Mouse (Mus musculus) stomach, postnatal 0 days (tissue): Measurements from ENCODE around the gene Gatd1.

ENCODE experiments used
- CTCF ChIP-seq: IDR thresholded peaks from 2 replicates; pipeline ENCODE4 v1.5.1; 2016; ENCODE audit warnings: antibody characterized with exemption, low read depth, mild to moderate bottlenecking, moderate library complexity
- EP300 ChIP-seq: optimal IDR thresholded peaks from 2 replicates; pipeline ENCODE3; 2016; ENCODE audit warnings: antibody characterized with exemption

DNA sequence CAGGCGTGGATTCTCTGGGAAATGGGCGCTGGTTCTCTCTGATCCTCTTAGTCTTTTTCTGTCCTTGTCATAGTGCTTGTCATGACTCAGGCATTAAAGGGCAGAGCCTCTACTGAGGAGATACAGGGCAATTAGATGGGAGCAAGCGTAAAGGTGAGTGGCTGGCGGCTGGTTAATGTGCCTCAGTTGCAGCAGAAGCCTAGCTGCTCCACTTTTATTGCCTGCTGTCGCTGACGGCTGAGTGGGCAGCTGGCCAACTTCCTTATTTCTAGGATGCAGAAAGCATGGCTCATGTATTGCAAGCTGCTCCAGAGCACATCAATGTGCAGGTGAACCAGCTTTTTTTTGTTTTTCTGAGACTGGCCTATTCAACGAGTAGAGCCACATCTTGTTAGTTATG lies 5.0 kb upstream of the Gatd1 start:
- TF ChIP-seq CTCF (no peak), EP300 (no peak)
